Mouse (Mus musculus): ENCODE data around the gene Rsph9. TPM values are rescaled to one million over a fixed set of nuclear protein-coding genes. Genes with fewer than 3 reads are reported as not detected.

Gene Rsph9
- polyA plus RNA-seq, 1 experiment from 2014 or later, result 46.7 TPM

Other genes with a start within 250 kb of the Rsph9 start
- gene Vegfa, start 111.8 kb downstream of the Rsph9 start, polyA plus RNA-seq (2014; fragmentation: Nextera tagmentation; extraction: Ambion mirVana), result 4.7 and 5.0 TPM in 2 replicates
- gene Mrps18a, start 33.2 kb downstream of the Rsph9 start, polyA plus RNA-seq (2014; fragmentation: Nextera tagmentation; extraction: Ambion mirVana), result 143 and 152 TPM in 2 replicates
- 21.4 and 24.9 TPM in 2 replicates for gene Mad2l1bp, start 9.3 kb upstream of the Rsph9 start, polyA plus RNA-seq (2014; fragmentation: Nextera tagmentation; extraction: Ambion mirVana)
- gene Gtpbp2, start 16.8 kb upstream of the Rsph9 start, polyA plus RNA-seq (2014; fragmentation: Nextera tagmentation; extraction: Ambion mirVana), result 28.1 and 31.3 TPM in 2 replicates
- 7.8 and 8.4 TPM in 2 replicates for gene Polh, start 58.4 kb upstream of the Rsph9 start, polyA plus RNA-seq (2014; fragmentation: Nextera tagmentation; extraction: Ambion mirVana)
- 40.5 and 49.4 TPM in 2 replicates for gene Xpo5, start 58.6 kb upstream of the Rsph9 start, polyA plus RNA-seq (2014; fragmentation: Nextera tagmentation; extraction: Ambion mirVana)
- 80.4 and 83.6 TPM in 2 replicates for gene Polr1c, start 103.8 kb upstream of the Rsph9 start, polyA plus RNA-seq (2014; fragmentation: Nextera tagmentation; extraction: Ambion mirVana)
- gene Yipf3, start 103.9 kb upstream of the Rsph9 start, polyA plus RNA-seq (2014; fragmentation: Nextera tagmentation; extraction: Ambion mirVana), result 91.5 and 101 TPM in 2 replicates
- 9.1 and 10.1 TPM in 2 replicates for gene Lrrc73, start 109.3 kb upstream of the Rsph9 start, polyA plus RNA-seq (2014; fragmentation: Nextera tagmentation; extraction: Ambion mirVana)
- gene Tjap1, start 138.8 kb upstream of the Rsph9 start, polyA plus RNA-seq (2014; fragmentation: Nextera tagmentation; extraction: Ambion mirVana), result 21.8 and 24.7 TPM in 2 replicates
- 13.8 and 18.8 TPM in 2 replicates for gene Dlk2, start 153.2 kb upstream of the Rsph9 start, polyA plus RNA-seq (2014; fragmentation: Nextera tagmentation; extraction: Ambion mirVana)
- gene Abcc10, start 184.1 kb upstream of the Rsph9 start, polyA plus RNA-seq (2014; fragmentation: Nextera tagmentation; extraction: Ambion mirVana), result 9.3 and 9.9 TPM in 2 replicates
- 30.0 and 32.5 TPM in 2 replicates for gene Zfp318, start 239.5 kb upstream of the Rsph9 start, polyA plus RNA-seq (2014; fragmentation: Nextera tagmentation; extraction: Ambion mirVana)